Mouse (Mus musculus): ENCODE measurements around the gene Upk1b. TPM values are rescaled to one million over a fixed set of nuclear protein-coding genes. Genes with fewer than 3 reads are reported as not detected.

The Upk1b gene
- polyA plus RNA-seq, 1 experiment from 2014 or later: 1.6 TPM

GRCm38 (mm10) chr16:38758104-38758861 is 41.8 kb downstream of the Upk1b start:
- no peak for DNase-seq (ENCODE audit: low spot score)
- Histone ChIP-seq H3K27ac (ENCODE audit: low read depth, low read length) (no peak overlapping the region), H3K9me3 (ENCODE audit: control insufficient read depth, low read length) (no peaks in the 10 kb centered on the region), H3K36me3 (ENCODE audit: control insufficient read depth, insufficient read depth, low read length) (no peaks in the 10 kb centered on the region), H3K9ac (ENCODE audit: low read length) (no peak overlapping the region), H3K4me3 (ENCODE audit: low read depth, low read length) (no peak overlapping the region), H3K4me1 (replicated peaks; ENCODE audit: control insufficient read depth, insufficient read depth, low read length) (no peaks in the 10 kb centered on the region), H3K4me2 (ENCODE audit: low read depth, low read length, severe bottlenecking) (no peak overlapping the region), H3K27me3 (ENCODE audit: control insufficient read depth, insufficient read depth, low read length) (no peaks in the 10 kb centered on the region)
- WGBS: 84% methylated on average over 12 of the region's 12 CpGs
- no peak for ATAC-seq (replicated peaks; ENCODE audit: low FRiP score)

- Histone ChIP-seq H3K9me3 (ENCODE audit: control insufficient read depth, low read length) (no peaks in the 10 kb centered on the region), H3K9ac (ENCODE audit: low read length) (no peak overlapping the region), H3K4me1 (replicated peaks; ENCODE audit: control insufficient read depth, insufficient read depth, low read length) (0 out of 2 replicates have a peak, but pooled peaks cover 2% of the 10 kb centered on the region), H3K27me3 (ENCODE audit: control insufficient read depth, insufficient read depth, low read length) (no peaks in the 10 kb centered on the region), H3K4me2 (ENCODE audit: low read depth, low read length, severe bottlenecking) (no peak overlapping the region), H3K4me3 (ENCODE audit: low read depth, low read length) (no peak overlapping the region), H3K36me3 (ENCODE audit: control insufficient read depth, insufficient read depth, low read length) (no peaks in the 10 kb centered on the region), H3K27ac (ENCODE audit: low read depth, low read length) (no peak overlapping the region)
- ATAC-seq (replicated peaks; ENCODE audit: low FRiP score): no peak
- 95% methylated on average over 19 of the region's 19 CpGs for WGBS
- no peak for DNase-seq (ENCODE audit: low spot score)
These were observed 42.5 kb downstream of the Upk1b start for GRCm38 (mm10) chr16:38757626-38758025.

GRCm38 (mm10) chr16:38756572-38756971 is 43.6 kb downstream of the Upk1b start:
- Histone ChIP-seq H3K4me2 (ENCODE audit: low read depth, low read length, severe bottlenecking) (no peak overlapping the region), H3K27ac (ENCODE audit: low read depth, low read length) (no peak overlapping the region), H3K36me3 (ENCODE audit: control insufficient read depth, insufficient read depth, low read length) (no peaks in the 10 kb centered on the region), H3K4me1 (replicated peaks; ENCODE audit: control insufficient read depth, insufficient read depth, low read length) (0 out of 2 replicates have a peak, but pooled peaks cover 2% of the 10 kb centered on the region), H3K4me3 (ENCODE audit: low read depth, low read length) (no peak overlapping the region), H3K9me3 (ENCODE audit: control insufficient read depth, low read length) (no peaks in the 10 kb centered on the region), H3K9ac (ENCODE audit: low read length) (no peak overlapping the region), H3K27me3 (ENCODE audit: control insufficient read depth, insufficient read depth, low read length) (no peaks in the 10 kb centered on the region)
- DNase-seq (ENCODE audit: low spot score): no peak
- no peak for ATAC-seq (replicated peaks; ENCODE audit: low FRiP score)
- WGBS: 93% methylated on average over 4 of the region's 4 CpGs

GRCm38 (mm10) chr16:38756177-38756503 is 44.0 kb downstream of the Upk1b start:
- ATAC-seq (replicated peaks; ENCODE audit: low FRiP score): no peak
- Histone ChIP-seq H3K9ac (ENCODE audit: low read length) (no peak overlapping the region), H3K4me3 (ENCODE audit: low read depth, low read length) (no peak overlapping the region), H3K36me3 (ENCODE audit: control insufficient read depth, insufficient read depth, low read length) (no peaks in the 10 kb centered on the region), H3K27me3 (ENCODE audit: control insufficient read depth, insufficient read depth, low read length) (no peaks in the 10 kb centered on the region), H3K9me3 (ENCODE audit: control insufficient read depth, low read length) (no peaks in the 10 kb centered on the region), H3K27ac (ENCODE audit: low read depth, low read length) (no peak overlapping the region), H3K4me2 (ENCODE audit: low read depth, low read length, severe bottlenecking) (no peak overlapping the region), H3K4me1 (replicated peaks; ENCODE audit: control insufficient read depth, insufficient read depth, low read length) (0 out of 2 replicates have a peak, but pooled peaks cover 2% of the 10 kb centered on the region)
- 59% methylated on average over 5 of the region's 5 CpGs for WGBS
- DNase-seq (ENCODE audit: low spot score): no peak

- no peaks in the 10 kb centered on the region for H3K36me3 ChIP-seq (ENCODE audit: control insufficient read depth, insufficient read depth, low read length)
- no peak overlapping the region for H3K4me3 ChIP-seq (ENCODE audit: low read depth, low read length)
- ATAC-seq (replicated peaks; ENCODE audit: low FRiP score) (no peak), DNase-seq (ENCODE audit: low spot score) (no peak)
- no peak overlapping the region for H3K4me2 ChIP-seq (ENCODE audit: low read depth, low read length, severe bottlenecking)
- no peaks in the 10 kb centered on the region for H3K9me3 ChIP-seq (ENCODE audit: control insufficient read depth, low read length)
- 84% methylated on average over 7 of the region's 7 CpGs for WGBS
- H3K27ac ChIP-seq (ENCODE audit: low read depth, low read length): no peak overlapping the region
- H3K27me3 ChIP-seq (ENCODE audit: control insufficient read depth, insufficient read depth, low read length): no peaks in the 10 kb centered on the region
- H3K9ac ChIP-seq (ENCODE audit: low read length): no peak overlapping the region
- 0 out of 2 replicates have a peak, but pooled peaks cover 2% of the 10 kb centered on the region for H3K4me1 ChIP-seq (replicated peaks; ENCODE audit: control insufficient read depth, insufficient read depth, low read length)
These were observed 44.5 kb downstream of the Upk1b start for GRCm38 (mm10) chr16:38755452-38756176.

- no peaks in the 10 kb centered on the region for H3K9me3 ChIP-seq (ENCODE audit: control insufficient read depth, low read length)
- ATAC-seq (replicated peaks; ENCODE audit: low FRiP score) (no peak), DNase-seq (ENCODE audit: low spot score) (peak; percentile 61)
- no peaks in the 10 kb centered on the region for H3K27me3 ChIP-seq (ENCODE audit: control insufficient read depth, insufficient read depth, low read length)
- 0 out of 2 replicates have a peak, but pooled peaks cover 2% of the 10 kb centered on the region for H3K4me1 ChIP-seq (replicated peaks; ENCODE audit: control insufficient read depth, insufficient read depth, low read length)
- H3K27ac ChIP-seq (ENCODE audit: low read depth, low read length): no peak overlapping the region
- no peak overlapping the region for H3K4me3 ChIP-seq (ENCODE audit: low read depth, low read length)
- no peak overlapping the region for H3K4me2 ChIP-seq (ENCODE audit: low read depth, low read length, severe bottlenecking)
- WGBS: 67% methylated on average over 11 of the region's 11 CpGs
- no peak overlapping the region for H3K9ac ChIP-seq (ENCODE audit: low read length)
- H3K36me3 ChIP-seq (ENCODE audit: control insufficient read depth, insufficient read depth, low read length): no peaks in the 10 kb centered on the region
These were observed 46.5 kb downstream of the Upk1b start for GRCm38 (mm10) chr16:38753631-38754030.

GRCm38 (mm10) chr16:38750803-38751202 is 49.3 kb downstream of the Upk1b start:
- Histone ChIP-seq H3K4me1 (replicated peaks; ENCODE audit: control insufficient read depth, insufficient read depth, low read length) (0 out of 2 replicates have a peak, but pooled peaks cover 2% of the 10 kb centered on the region), H3K27ac (ENCODE audit: low read depth, low read length) (no peak overlapping the region), H3K9ac (ENCODE audit: low read length) (no peak overlapping the region), H3K9me3 (ENCODE audit: control insufficient read depth, low read length) (no peaks in the 10 kb centered on the region), H3K4me2 (ENCODE audit: low read depth, low read length, severe bottlenecking) (no peak overlapping the region), H3K27me3 (ENCODE audit: control insufficient read depth, insufficient read depth, low read length) (no peaks in the 10 kb centered on the region), H3K36me3 (ENCODE audit: control insufficient read depth, insufficient read depth, low read length) (no peaks in the 10 kb centered on the region), H3K4me3 (ENCODE audit: low read depth, low read length) (no peak overlapping the region)
- no peak for ATAC-seq (replicated peaks; ENCODE audit: low FRiP score)
- no peak for DNase-seq (ENCODE audit: low spot score)
- 88% methylated on average over 6 of the region's 6 CpGs for WGBS

- Histone ChIP-seq H3K27ac (ENCODE audit: low read depth, low read length) (no peak overlapping the region), H3K4me1 (replicated peaks; ENCODE audit: control insufficient read depth, insufficient read depth, low read length) (no peaks in the 10 kb centered on the region), H3K9ac (ENCODE audit: low read length) (no peak overlapping the region), H3K4me3 (ENCODE audit: low read depth, low read length) (no peak overlapping the region), H3K4me2 (ENCODE audit: low read depth, low read length, severe bottlenecking) (no peak overlapping the region), H3K27me3 (ENCODE audit: control insufficient read depth, insufficient read depth, low read length) (no peaks in the 10 kb centered on the region; the same call in 1 of the 2 replicates), H3K9me3 (ENCODE audit: control insufficient read depth, low read length) (no peaks in the 10 kb centered on the region), H3K36me3 (ENCODE audit: control insufficient read depth, insufficient read depth, low read length) (no peaks in the 10 kb centered on the region)
- DNase-seq (ENCODE audit: low spot score) (no peak), ATAC-seq (replicated peaks; ENCODE audit: low FRiP score) (no peak)
- 85% methylated on average over 10 of the region's 10 CpGs for WGBS
These were observed 56.0 kb downstream of the Upk1b start for GRCm38 (mm10) chr16:38743941-38744673.

All from forebrain, embryonic 11.5 days (tissue).